Mouse (Mus musculus) lung, adult 18-20 months (tissue): Measurements from ENCODE around the gene Calr.

ENCODE experiments used
- DNase-seq, 2 experiments: peaks; one replicate each; pipeline ENCODE4 v3.0.0; 2022; ENCODE audit warnings: mixed read lengths in 2 of 2

Calr gene

GRCm38 (mm10) chr8:84814555-84815441, 31.9 kb downstream of the Calr start:
- no peak for DNase-seq

DNA sequence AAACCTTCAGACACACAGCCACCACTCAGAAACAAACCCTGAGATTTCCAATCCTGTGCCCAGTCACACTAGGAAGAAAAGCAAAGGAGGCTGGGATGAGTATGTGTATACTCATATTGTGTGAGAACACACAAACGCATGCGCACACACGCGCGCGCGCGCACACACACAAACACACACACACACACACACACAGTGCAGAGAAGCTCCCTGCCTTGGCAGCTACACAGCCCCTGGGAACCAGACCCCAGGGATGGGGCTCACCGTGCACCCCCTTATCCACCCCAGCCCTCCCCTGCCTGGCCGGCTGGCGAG, 32.5 kb downstream of the Calr start:
- DNase-seq: no peak

DNA sequence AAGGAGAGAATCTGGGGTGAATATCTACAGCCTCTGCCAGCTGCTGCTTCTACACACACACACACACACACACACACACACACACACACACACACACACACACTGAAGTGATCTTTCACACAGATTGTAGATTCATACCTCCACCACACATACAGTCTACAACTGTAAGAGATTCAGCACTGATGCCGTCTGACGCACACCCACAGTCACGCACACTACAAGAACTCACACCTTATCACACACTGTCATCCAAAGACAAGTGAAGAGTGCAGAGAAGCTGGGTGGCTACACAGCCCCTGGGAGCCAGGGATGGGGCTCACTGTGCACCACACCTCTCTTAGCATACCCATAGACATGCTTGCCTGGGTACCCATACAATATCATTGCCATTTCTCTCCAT, 32.9 kb downstream of the Calr start:
- DNase-seq: no peak

- DNase-seq: peak; percentile 78 to 82
Measured at GRCm38 (mm10) chr8:84813059-84813458, 33.7 kb downstream of the Calr start.

- no peak for DNase-seq
Measured at GRCm38 (mm10) chr8:84811303-84811702, 35.4 kb downstream of the Calr start.

DNA sequence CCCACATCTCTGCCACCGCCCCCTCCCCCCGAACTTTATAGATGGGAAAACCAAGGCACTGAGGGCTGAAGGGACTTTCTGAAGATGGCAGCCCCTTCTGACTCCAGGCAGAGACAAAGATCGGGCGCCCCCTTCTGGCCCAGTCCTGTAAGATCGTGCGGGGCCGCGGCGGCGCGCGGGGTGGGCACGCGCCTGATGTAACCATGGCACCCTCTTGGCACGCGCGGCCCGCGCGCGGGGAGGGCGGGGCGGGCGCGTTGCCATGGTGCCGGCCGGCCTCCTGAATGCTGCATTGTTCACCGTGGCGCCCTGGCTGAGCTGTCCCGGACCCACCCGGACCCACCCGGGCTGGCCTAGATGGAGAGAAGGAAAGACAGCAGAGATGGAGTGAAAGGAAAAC, 35.8 kb downstream of the Calr start:
- DNase-seq: peak; percentile 90 to 94

DNA sequence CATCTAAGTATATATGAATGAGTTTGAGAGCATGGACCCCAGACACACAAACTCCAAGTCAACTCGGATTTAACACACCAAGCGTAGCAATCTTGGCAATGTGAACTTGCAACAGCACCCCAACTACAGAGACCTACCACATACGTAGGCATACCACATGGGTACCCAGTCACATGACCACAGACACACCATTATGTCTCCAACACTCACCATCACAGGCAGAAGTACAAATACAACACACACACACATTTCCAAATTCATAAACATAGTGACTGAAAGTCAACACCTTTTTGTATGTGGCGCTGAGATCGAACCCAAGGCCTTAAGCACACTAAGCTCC, 36.8 kb downstream of the Calr start:
- no peak for DNase-seq

GRCm38 (mm10) chr8:84809109-84809940, 37.4 kb downstream of the Calr start:
- DNase-seq: no peak

GRCm38 (mm10) chr8:84806031-84806430, 40.7 kb downstream of the Calr start:
- no peak for DNase-seq

- peak; percentile 81 to 83 for DNase-seq
Measured at GRCm38 (mm10) chr8:84799999-84800831, 46.5 kb downstream of the Calr start, which contains the start of gene Nfix. Gene Nfix (minus strand): TSS chr8:84800344.

DNA sequence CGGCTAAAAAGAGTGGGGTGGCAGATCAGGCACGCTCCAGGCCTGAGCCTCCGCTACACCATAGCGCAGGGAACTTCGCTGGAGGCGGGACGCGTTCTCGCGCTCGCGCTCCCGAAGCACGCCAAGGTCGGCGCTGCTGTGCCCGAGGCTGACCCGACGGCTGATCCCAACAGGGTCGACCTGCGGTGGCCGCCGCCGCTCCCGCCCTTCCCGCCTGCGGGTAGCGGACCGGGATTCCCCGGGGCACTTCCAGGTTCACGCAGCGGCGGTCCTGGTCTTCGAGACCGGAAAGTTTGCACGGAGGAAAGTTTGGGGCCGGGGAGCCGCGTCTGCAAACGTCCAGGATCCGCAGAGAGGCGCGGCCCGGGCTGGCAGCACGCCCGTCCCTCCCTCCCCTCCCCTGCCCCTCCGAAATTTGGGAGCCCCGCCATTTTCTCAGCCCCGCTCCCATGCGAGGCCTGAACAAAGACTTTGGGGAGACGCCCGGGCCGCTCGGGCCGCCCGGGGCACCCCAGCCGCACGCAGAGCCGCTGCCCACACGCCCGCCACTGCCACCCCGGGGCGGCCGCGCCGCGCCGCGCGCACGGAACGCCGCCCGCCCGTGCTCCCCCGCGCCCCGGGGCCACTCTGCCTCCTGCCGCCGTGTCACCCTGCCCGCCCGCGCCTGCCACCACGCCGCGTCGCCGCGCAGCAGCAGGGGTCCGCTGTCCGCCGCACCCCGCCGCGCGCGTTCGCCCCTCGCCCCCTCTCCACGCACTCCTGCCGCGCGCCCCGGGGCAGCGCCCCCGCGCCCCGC, 47.4 kb downstream of the Calr start:
- DNase-seq: peak; percentile 56 to 57

DNA sequence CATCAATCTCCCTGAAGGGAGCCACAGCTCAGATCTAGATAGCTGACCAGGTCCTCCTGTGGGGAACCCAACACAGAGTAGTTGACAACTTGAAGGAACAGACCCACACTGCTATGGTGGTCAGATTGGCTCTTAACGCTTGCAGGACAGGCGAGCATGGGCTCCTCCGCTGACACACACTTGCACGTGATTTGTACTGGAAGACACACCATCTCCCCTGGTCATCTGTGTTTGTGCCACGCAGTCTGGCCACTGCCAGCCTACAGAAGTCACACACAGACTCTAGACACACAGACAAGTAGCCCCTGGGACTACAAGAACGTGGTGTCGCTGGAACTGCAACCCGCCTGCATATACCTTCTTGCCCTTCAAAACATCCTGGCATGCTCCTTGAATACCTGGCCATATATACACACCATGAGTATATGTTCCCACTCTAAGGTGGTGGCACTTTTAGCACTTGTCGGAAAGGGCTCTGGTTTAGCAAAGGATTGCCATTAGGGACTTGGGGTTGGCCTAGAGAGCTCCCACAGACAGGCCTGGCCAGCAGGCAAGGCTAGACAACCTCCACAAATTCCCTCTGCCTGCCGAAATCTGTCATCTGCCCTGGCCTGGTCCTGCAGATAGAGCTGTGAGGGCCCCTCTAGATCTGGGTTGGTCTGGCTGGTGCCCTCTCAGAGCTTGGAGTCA, 48.1 kb downstream of the Calr start:
- DNase-seq: no peak

GRCm38 (mm10) chr8:84797971-84798370, 48.8 kb downstream of the Calr start:
- DNase-seq: no peak

DNA sequence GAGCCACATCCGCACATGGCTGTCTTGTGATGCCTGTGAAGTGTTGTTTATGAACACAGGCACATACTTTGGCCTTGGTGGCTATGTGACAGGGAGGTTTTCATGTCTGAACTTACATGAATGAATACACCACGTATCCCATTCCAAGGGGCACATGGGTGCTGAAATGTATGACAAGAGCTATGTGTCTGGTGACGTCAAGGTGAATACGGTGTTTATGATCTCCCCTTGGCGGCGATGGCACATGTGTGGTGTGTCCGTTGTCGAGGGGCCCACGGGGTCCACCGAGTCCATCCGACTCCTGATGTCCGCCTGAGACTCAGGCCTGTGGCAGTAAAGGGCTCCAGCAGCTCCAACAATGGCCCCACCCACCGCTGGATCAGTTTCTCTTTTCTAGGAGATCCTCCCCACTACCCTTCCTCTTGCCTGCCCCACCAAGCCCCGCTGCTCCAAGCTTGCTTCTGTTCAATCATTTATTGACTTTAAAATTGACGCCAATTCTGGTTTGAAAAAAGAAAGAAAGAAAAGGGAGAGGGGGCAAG, 49.4 kb downstream of the Calr start:
- DNase-seq: no peak

- no peak for DNase-seq
Measured at GRCm38 (mm10) chr8:84794486-84794885, 52.2 kb downstream of the Calr start.

DNA sequence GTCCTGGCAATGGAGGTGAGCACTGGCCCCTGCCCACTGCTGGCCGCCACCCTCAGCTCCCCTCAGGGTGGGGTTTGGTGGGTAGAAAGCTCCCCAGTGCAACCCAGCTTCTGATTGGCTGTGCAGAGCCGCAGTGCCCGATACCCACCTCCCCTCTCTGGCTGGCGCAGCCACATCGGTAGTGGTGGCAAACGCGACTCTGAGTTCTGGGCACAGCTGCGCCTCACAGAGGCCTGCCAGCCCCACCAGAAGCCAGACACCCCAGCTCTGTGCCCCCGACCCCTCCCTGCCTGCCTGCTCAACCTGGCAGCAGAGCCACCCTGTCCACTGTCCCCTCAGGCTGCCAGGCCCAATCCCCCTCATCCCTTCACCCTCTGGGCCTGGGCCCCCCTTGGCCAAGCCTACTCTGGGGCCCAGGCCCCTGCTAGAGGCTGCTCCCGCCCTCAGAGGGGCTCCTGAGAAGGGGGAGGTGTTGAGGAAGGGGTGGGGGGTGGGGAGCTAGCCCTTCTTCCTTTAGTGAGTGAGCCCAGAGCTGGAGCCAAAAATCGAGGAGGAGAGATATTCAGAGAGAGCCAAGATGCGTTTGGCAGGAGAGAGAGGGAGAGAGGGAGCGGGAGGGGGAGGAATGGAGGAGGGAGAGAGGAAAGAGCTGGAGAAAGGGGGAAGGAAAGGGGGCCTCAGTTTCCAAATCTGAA, 52.8 kb downstream of the Calr start:
- no peak for DNase-seq

DNA sequence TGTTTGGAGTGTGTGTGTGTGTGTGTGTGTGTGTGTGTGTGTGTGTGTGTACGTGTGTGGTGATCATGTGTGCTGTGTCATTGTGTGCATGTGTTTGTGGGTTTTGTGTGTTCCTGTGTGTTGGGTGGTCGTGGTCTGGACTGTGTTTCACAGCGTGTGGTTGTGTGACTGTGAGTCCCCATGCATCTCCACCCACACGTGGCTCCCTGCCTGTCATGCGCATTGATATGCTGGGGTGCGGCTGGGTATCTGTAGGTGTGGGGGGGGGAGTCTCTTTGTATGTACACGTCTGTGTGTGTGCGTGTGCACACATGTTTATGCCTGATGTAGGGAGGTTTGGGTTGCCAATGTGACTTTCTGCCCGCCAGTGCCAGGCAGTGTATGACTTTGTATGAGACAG, 53.6 kb downstream of the Calr start:
- no peak for DNase-seq

DNA sequence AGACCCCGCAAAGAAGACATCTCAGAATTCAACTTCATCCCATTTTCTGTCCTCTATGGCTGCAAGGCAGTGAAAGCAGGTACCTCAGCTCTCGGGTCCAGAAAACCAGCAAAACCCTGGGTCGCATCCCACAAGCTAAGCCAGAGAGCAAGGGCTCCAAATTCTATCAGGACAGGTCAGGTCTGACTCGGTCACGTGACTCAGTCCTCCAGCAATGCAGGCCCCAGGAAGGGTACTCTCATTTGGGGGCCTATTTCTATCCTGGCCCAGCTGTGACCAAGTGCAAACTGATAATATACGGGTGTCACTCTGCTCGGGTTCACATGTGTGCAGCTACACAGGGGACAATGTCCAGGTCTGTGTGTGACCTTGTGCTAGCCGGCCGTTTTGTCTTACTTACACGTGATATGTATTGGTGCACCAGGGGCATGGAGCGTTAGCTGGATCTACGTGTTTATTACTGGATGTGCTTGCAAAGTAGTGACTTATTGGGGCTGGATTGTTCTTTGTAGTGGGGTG, 54.2 kb downstream of the Calr start:
- DNase-seq: no peak
